Mouse (Mus musculus) forebrain, postnatal 0 days (tissue): ENCODE data around the gene Cd82. TPM values are rescaled to one million over a fixed set of nuclear protein-coding genes. Genes with fewer than 3 reads are reported as not detected.

Source experiments
- ATAC-seq: fragments of 200-750 bp; cut with Nextera tagmentation; 2 replicates; pipeline ENCODE4 v1.8.0; 2017; ENCODE audit warnings: mild to moderate bottlenecking, moderate library complexity
- DNase-seq: peaks from one replicate; pipeline ENCODE4 v3.0.0-alpha.2; 2015
- H3K27ac ChIP-seq: fragments of 300-500 bp; sonication (generic); 2 replicates; pipeline ENCODE4 v1.5.1; 2014; ENCODE audit warnings: low read depth, mild to moderate bottlenecking, antibody characterized with exemption, low read length, moderate library complexity, mixed read lengths
- H3K27me3 ChIP-seq: fragments of 300-500 bp; sonication (generic); 2 replicates; pipeline ENCODE4 v1.6.1; 2014; ENCODE audit warnings: mild to moderate bottlenecking, low read length, mixed read lengths; ENCODE audit not compliant: insufficient read depth
- H3K36me3 ChIP-seq: fragments of 300-500 bp; sonication (generic); 2 replicates; pipeline ENCODE4 v1.6.1; 2014; ENCODE audit warnings: mild to moderate bottlenecking, moderate library complexity; ENCODE audit not compliant: insufficient read depth
- H3K4me1 ChIP-seq: fragments of 300-500 bp; sonication (generic); 2 replicates; pipeline ENCODE4 v1.6.1; 2014; ENCODE audit warnings: antibody characterized with exemption; ENCODE audit not compliant: insufficient read depth
- H3K4me2 ChIP-seq: fragments of 300-500 bp; sonication (generic); 2 replicates; pipeline ENCODE4 v1.6.1; 2014; ENCODE audit warnings: low read depth, mild to moderate bottlenecking, moderate library complexity
- H3K4me3 ChIP-seq: fragments of 300-500 bp; sonication (generic); 2 replicates; pipeline ENCODE4 v1.5.1; 2014; ENCODE audit warnings: low read depth, low read length, mixed read lengths
- H3K9ac ChIP-seq: fragments of 300-500 bp; sonication (generic); 2 replicates; pipeline ENCODE4 v1.6.1; 2014; ENCODE audit warnings: mild to moderate bottlenecking
- H3K9me3 ChIP-seq: fragments of 300-500 bp; sonication (generic); 2 replicates; pipeline ENCODE4 v1.6.1; 2016; ENCODE audit warnings: low read length
- CTCF ChIP-seq: sonication (generic); IDR thresholded peaks from 2 replicates; pipeline ENCODE4 v1.5.1; 2016; ENCODE audit warnings: antibody characterized with exemption, control low read depth, low read depth
- WGBS: fragments of 180-500 bp; shearing (Covaris S2); extraction: QIAGEN DNeasy Blood & Tissue Kit; methylation state at CpG from one replicate; pipeline ENCODE4 v1.1.7; 2014; 5-methylcytosine and 5-hydroxymethylcytosine counted together
- polyA plus RNA-seq: library from polyadenylated mRNA; unstranded; fragments of >200 nt; fragmentation: Nextera tagmentation; extraction: Ambion mirVana; gene quantifications from 2 replicates; pipeline ENCODE4 v1.2.1, GENCODE M21; 2015
- total RNA-seq: library from RNA; depleted of rRNA; stranded (reverse); fragments of >200 nt; gene quantifications from 2 replicates; pipeline ENCODE4 v1.2.3, GENCODE M21; 2014; rRNA removed

The Cd82 gene
- total RNA-seq (9.7 and 12.7 TPM in 2 replicates), polyA plus RNA-seq (19.3 and 20.7 TPM in 2 replicates)

DNA sequence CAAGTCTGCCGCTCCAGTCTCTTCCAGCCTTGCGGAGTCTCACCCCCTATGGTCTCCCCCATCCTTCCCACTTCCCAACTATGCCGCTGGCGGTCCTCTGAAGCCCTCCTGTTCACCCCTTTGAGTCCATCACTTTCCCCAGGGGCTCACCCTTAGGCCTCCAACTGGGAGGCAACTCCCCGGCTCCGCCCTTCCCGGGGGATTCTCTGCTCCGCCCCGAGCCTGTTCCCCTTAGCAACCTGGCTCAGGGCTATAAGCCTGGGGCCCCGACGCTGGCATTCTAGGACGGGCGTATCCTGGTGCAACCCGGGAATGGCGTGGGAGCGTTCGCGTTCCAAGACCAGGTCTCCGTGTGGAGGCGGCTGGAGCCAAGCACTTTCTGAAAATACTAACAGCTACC is at the start of gene Cd82:
Gene Cd82, minus strand, starts transcription at position 381 of the 400 bp plus-strand sequence.
- H3K27ac ChIP-seq: no peak within 1 kb of the TSS
- no peak for TF ChIP-seq CTCF

DNA sequence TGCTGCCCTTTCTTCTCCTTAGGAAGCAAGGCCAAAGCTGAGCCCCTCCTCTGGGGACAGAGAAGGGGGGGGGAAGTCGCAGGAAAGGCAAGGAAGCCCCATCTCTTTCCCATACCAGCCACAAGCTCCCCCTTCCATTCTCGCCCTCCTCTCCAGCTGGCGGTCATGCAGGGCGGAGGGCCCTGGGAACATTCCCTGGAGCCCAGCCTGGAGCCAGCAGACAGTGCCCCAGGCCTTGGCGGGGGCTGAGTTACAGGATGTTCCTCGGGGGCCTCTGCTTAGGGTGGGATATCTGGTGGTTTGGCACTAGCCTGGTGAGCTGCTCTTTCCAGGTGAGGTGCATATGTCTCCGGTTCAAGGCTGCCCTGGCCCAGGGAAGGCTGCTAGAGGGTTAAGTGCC is 49.2 kb upstream of the Cd82 start:
- no peak overlapping the region for H3K27ac ChIP-seq
- TF ChIP-seq CTCF: no peak
- no peak overlapping the region for H3K9ac ChIP-seq
- no peaks in the 10 kb centered on the region for H3K4me1 ChIP-seq
- ATAC-seq (no peak), DNase-seq (no peak)
- no peaks in the 10 kb centered on the region for H3K27me3 ChIP-seq
- no peaks in the 10 kb centered on the region for H3K9me3 ChIP-seq
- H3K4me2 ChIP-seq: no peak overlapping the region
- H3K4me3 ChIP-seq: no peak overlapping the region
- no peaks in the 10 kb centered on the region for H3K36me3 ChIP-seq
- WGBS: 53% methylated on average over 7 of the region's 7 CpGs

More for the DNA sequence above, at the start of gene Cd82:
- Histone ChIP-seq H3K4me3 (peak within 1 kb of the TSS; percentile 40), H3K4me2 (peak within 1 kb of the TSS; percentile 78), H3K36me3 (no peaks in the 10 kb centered on the region), H3K27me3 (no peaks in the 10 kb centered on the region), H3K9ac (peak within 1 kb of the TSS; percentile 35), H3K9me3 (no peaks in the 10 kb centered on the region), H3K4me1 (no peaks in the 10 kb centered on the region)
- 4% methylated on average over 20 of the region's 20 CpGs for WGBS
- DNase-seq (peak; percentile 54), ATAC-seq (peak; percentile 83)

DNA sequence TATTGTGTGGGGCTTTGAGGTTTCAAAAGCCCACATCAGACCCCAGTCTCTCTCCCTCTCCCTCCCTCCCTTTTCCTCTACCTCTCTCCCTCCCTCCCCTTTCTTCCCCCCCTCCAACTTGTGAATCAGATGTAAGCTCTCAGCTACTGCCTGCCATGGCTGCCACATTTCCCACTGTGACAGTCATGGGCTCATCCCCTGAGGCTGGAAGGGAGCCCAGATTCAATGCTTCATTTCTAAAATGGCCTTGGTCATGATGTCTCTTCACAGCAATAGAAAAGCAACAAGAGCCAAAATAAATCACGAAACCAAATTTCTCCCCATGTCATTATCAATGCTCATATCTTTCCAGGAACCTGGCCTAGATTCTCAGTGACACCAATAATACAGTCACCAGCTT is 47.9 kb upstream of the Cd82 start:
- H3K9me3 ChIP-seq: no peaks in the 10 kb centered on the region
- H3K36me3 ChIP-seq: no peaks in the 10 kb centered on the region
- WGBS: 56% methylated on average over 1 of the region's 1 CpGs
- H3K9ac ChIP-seq: no peak overlapping the region
- no peaks in the 10 kb centered on the region for H3K4me1 ChIP-seq
- no peak overlapping the region for H3K4me2 ChIP-seq
- no peaks in the 10 kb centered on the region for H3K27me3 ChIP-seq
- peak; percentile 53; the same call in 1 of the 2 replicates for ATAC-seq
- peak; percentile 35 for DNase-seq
- no peak overlapping the region for H3K27ac ChIP-seq
- TF ChIP-seq CTCF: no peak
- no peak overlapping the region for H3K4me3 ChIP-seq

DNA sequence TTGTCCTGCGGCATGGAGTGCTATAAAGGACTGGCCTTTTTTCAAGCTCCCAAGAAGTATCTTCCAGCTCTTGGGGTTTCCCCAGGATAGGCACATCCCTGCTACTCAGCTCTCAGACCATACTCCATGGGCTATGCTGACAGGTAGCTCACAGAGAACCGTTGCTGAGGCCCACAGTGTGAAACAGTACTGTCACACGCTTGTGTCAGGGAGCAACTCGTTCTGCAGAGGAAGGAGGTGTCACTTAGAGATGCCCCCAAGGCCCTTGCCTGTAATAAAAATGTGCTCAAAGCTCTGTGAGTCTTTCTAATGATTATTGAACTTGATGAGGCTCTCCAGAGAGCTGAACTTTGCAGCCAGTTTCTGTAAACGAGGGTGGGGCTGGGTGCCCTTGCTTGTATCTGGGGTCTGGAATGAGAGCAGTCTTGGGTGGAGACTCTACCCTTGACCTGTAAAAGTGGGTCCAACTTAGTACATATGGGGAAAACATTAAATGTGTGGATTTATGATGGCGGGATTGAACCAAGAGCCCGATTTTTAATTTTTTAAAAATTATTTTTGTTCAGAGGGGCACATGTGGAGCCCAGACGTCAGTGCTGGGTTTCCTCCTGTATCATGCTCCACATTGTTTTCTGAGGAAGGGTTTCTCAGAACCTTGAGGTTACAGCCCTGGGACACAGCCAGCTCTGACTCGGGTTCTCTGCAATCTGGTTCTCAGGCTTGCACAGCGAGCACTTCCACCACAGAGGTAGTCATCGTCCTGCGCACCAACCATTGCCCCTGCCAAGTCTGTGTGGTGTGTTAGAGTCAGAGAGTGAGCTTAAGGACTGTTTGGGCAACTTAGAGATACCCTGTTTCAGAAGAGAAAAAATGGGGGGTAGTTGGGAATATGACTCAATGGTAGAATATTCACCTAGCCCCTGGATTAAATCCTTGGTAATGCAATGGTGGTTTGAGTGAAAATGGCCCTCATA is 47.1 kb upstream of the Cd82 start:
- Histone ChIP-seq H3K9ac (no peak overlapping the region), H3K27me3 (no peaks in the 10 kb centered on the region), H3K4me1 (no peaks in the 10 kb centered on the region), H3K9me3 (no peaks in the 10 kb centered on the region), H3K27ac (no peak overlapping the region), H3K36me3 (no peaks in the 10 kb centered on the region), H3K4me3 (no peak overlapping the region), H3K4me2 (no peak overlapping the region)
- DNase-seq: no peak
- TF ChIP-seq CTCF: no peak
- no peak for ATAC-seq
- 88% methylated on average over 12 of the region's 12 CpGs for WGBS

DNA sequence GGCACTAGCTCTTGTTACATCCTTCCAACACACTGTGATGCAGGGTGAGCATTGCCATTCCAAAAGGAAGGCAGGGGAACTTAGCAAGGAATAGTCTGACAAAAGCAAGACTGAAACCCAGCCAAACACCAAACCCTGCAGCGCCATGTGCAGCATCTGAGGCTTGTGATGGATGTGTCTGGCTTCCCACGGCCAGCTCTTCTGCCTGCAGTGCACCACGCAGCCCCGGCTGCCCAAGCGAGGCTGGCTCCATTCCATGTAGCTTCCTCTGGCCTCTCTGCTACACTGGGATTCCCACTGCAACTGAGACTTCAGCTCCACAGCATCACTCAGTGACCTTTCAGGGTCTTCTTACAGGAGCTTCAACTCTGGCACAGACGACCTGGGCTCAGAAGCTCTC is 42.2 kb upstream of the Cd82 start:
- Histone ChIP-seq H3K4me1 (no peaks in the 10 kb centered on the region), H3K4me2 (no peak overlapping the region), H3K9ac (no peak overlapping the region), H3K27me3 (no peaks in the 10 kb centered on the region), H3K9me3 (no peaks in the 10 kb centered on the region), H3K36me3 (no peaks in the 10 kb centered on the region), H3K27ac (no peak overlapping the region), H3K4me3 (no peak overlapping the region)
- no peak for TF ChIP-seq CTCF
- ATAC-seq: no peak
- 69% methylated on average over 6 of the region's 6 CpGs for WGBS
- no peak for DNase-seq

DNA sequence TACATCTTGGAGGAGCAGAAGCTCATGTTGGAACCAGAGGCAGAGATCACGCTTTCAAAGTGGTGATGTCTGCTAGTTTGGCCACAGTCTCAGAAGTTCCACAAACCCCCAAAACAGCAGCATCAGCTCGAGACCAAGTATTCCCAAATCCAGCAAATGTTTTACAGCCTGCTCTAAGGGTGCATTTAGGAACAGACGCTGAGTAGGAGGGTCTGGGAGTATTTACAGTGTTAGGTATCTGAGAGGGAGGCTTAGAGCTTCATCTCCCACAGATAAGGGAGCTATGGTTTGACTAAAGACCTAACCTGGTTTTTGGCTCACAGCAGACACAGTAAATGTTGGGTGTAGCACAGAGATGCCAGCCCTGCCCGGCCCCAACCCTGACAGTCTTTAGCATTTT is 40.4 kb upstream of the Cd82 start:
- no peaks in the 10 kb centered on the region for H3K27me3 ChIP-seq
- H3K9ac ChIP-seq: no peak overlapping the region
- no peak overlapping the region for H3K4me3 ChIP-seq
- DNase-seq (no peak), ATAC-seq (no peak)
- no peaks in the 10 kb centered on the region for H3K4me1 ChIP-seq
- TF ChIP-seq CTCF: no peak
- no peaks in the 10 kb centered on the region for H3K36me3 ChIP-seq
- no peaks in the 10 kb centered on the region for H3K9me3 ChIP-seq
- 87% methylated on average over 4 of the region's 4 CpGs for WGBS
- H3K4me2 ChIP-seq: no peak overlapping the region
- no peak overlapping the region for H3K27ac ChIP-seq

DNA sequence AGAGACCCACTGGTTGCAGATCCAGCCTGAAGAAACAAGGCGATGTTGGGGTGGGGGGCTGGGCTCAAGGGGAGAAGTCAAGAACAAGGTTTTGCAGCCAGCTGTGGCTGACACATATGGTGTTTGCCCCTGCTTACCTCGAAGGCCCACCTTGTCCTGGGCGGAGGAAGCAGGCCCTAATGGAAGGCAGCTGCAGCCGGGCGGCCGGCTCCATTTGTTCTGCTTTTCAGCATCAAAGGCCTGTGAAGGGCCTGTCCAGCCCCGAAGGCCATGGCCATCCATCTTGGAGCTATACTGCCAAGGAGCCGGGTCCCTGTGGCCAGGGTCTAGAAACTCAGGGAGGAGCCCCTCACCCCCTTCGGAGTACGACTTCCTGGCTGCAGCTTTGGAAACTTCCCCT is 38.4 kb upstream of the Cd82 start:
- Histone ChIP-seq H3K4me1 (no peaks in the 10 kb centered on the region), H3K27me3 (no peaks in the 10 kb centered on the region), H3K36me3 (no peaks in the 10 kb centered on the region), H3K4me3 (no peak overlapping the region), H3K9me3 (no peaks in the 10 kb centered on the region), H3K9ac (no peak overlapping the region), H3K4me2 (no peak overlapping the region), H3K27ac (no peak overlapping the region)
- DNase-seq (no peak), ATAC-seq (no peak)
- no peak for TF ChIP-seq CTCF
- WGBS: 91% methylated on average over 10 of the region's 10 CpGs
